ENCODE assay signal across 12 mouse cellular contexts in the genomic region with DNA sequence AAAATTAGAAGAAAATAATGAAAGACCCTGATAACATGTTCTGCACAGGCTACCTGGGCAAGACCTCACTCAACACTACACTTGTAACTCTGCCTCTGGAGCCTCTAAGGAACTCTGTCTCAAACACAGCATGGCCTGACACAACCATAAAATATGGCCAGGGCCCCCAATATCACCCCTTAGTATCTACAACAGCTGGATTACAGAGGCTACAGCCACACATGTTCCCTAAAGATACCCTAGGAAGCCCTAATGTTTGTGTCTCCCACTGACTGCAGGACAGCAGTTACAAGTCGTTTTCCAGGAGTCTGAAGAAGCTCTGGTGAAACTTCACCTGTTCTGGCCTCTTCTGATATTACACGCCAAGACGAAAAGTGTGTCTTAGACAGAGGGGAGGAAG.
DNase-seq lines count a peak whose midpoint lies in the region; ATAC-seq and TF ChIP-seq lines count a peak whose summit lies in the region.
"Had no signal": no experiment of that assay in that cellular context is flagged by ENCODE, and none has a peak within 500 bp of the region (broad histone marks: within the 10 kb centered on the region; RNA-seq: fewer than 3 reads in every experiment).

No protein-coding gene starts in this region.

- H3K4me1 ChIP-seq in heart, embryonic 13.5 days = peaks cover 52% of the 10 kb centered on the region
- peaks cover 51% of the 10 kb centered on the region for H3K4me1 ChIP-seq in liver, embryonic 12.5 days
- H3K4me1 ChIP-seq in liver, postnatal 0 days (ENCODE audit: insufficient read depth) = peaks cover 5% of the 10 kb centered on the region; the same call in 1 of the 2 replicates
- peaks cover 46% of the 10 kb centered on the region for H3K4me1 ChIP-seq in liver, embryonic 13.5 days (replicated peaks)
- H3K4me1 ChIP-seq in hindbrain, embryonic 13.5 days (replicated peaks) = peaks cover 22% of the 10 kb centered on the region

- no peak for DNase-seq in heart, adult 8-10 months (ENCODE audit: low spot score)
- DNase-seq in liver, postnatal 0 days = no peak
- DNase-seq in c-Kit-positive CD71-positive TER-119-positive erythroid progenitor cells, embryonic 14.5 days (ENCODE audit: low spot score) = peak; percentile 26
- DNase-seq in liver, embryonic 13.5 days = peak; percentile 18
- DNase-seq in cerebellum, postnatal 25 days = no peak
- DNase-seq: B cell, adult 2 months; cerebellum, adult 9-10 months had no signal

- no peaks in the 10 kb centered on the region for H3K9me3 ChIP-seq in heart, embryonic 13.5 days
- H3K9me3 ChIP-seq in liver, embryonic 12.5 days (replicated peaks) = no peaks in the 10 kb centered on the region
- no peaks in the 10 kb centered on the region for H3K9me3 ChIP-seq in liver, postnatal 0 days (ENCODE audit: low read length)
- H3K9me3 ChIP-seq in liver, embryonic 13.5 days (replicated peaks) = no peaks in the 10 kb centered on the region
- H3K9me3 ChIP-seq in hindbrain, embryonic 13.5 days = no peaks in the 10 kb centered on the region

- H3K4me3 ChIP-seq in heart, embryonic 13.5 days = no peak overlapping the region
- no peak overlapping the region for H3K4me3 ChIP-seq in liver, embryonic 12.5 days
- H3K4me3 ChIP-seq in liver, postnatal 0 days (ENCODE audit: low read depth, low read length) = no peak overlapping the region
- no peak overlapping the region for H3K4me3 ChIP-seq in liver, embryonic 13.5 days (replicated peaks)
- no peak overlapping the region for H3K4me3 ChIP-seq in hindbrain, embryonic 13.5 days
- H3K4me3 ChIP-seq: erythroblast, embryonic 14.5 days had no signal

- no peak for TF ChIP-seq EP300 in liver, postnatal 0 days (IDR thresholded peaks at IDR 0.05; ENCODE audit: low read depth)

- 67% methylated on average over 3 of the region's 3 CpGs for WGBS in heart, embryonic 13.5 days
- WGBS in liver, embryonic 12.5 days (ENCODE audit: insufficient replicate concordance) = 27% methylated on average over 3 of the region's 3 CpGs
- WGBS in liver, postnatal 0 days (ENCODE audit: insufficient replicate concordance) = 60% methylated on average over 3 of the region's 3 CpGs
- 31% methylated on average over 3 of the region's 3 CpGs for WGBS in liver, embryonic 13.5 days (ENCODE audit: insufficient replicate concordance)
- 91% methylated on average over 3 of the region's 3 CpGs for WGBS in hindbrain, embryonic 13.5 days

- H3K27me3 ChIP-seq in heart, embryonic 13.5 days (replicated peaks) = no peaks in the 10 kb centered on the region
- no peaks in the 10 kb centered on the region for H3K27me3 ChIP-seq in liver, embryonic 12.5 days (replicated peaks)
- H3K27me3 ChIP-seq in liver, postnatal 0 days (ENCODE audit: insufficient read depth, low read length) = no peaks in the 10 kb centered on the region
- H3K27me3 ChIP-seq in liver, embryonic 13.5 days = no peaks in the 10 kb centered on the region
- H3K27me3 ChIP-seq in hindbrain, embryonic 13.5 days = no peaks in the 10 kb centered on the region
- H3K27me3 ChIP-seq: Patski had no signal

- no peak overlapping the region for H3K4me2 ChIP-seq in heart, embryonic 13.5 days
- peak overlapping the region; percentile 26 for H3K4me2 ChIP-seq in liver, embryonic 12.5 days
- H3K4me2 ChIP-seq in liver, postnatal 0 days (ENCODE audit: low read depth, low read length) = no peak overlapping the region
- peak overlapping the region; percentile 32 for H3K4me2 ChIP-seq in liver, embryonic 13.5 days
- no peak overlapping the region for H3K4me2 ChIP-seq in hindbrain, embryonic 13.5 days

- ATAC-seq in heart, embryonic 13.5 days (ENCODE audit: extremely low read depth, insufficient number of reproducible peaks, low FRiP score, low TSS enrichment) = no peak
- peak; percentile 83 for ATAC-seq in liver, embryonic 12.5 days
- no peak for ATAC-seq in liver, postnatal 0 days
- ATAC-seq in liver, embryonic 13.5 days (ENCODE audit: low read depth) = peak; percentile 82
- ATAC-seq in hindbrain, embryonic 13.5 days (ENCODE audit: low FRiP score) = no peak

- no peak for TF ChIP-seq CTCF in liver, postnatal 0 days (IDR thresholded peaks at IDR 0.05; ENCODE audit: low read depth)

- H3K36me3 ChIP-seq in heart, embryonic 13.5 days = no peaks in the 10 kb centered on the region
- no peaks in the 10 kb centered on the region for H3K36me3 ChIP-seq in liver, embryonic 12.5 days
- no peaks in the 10 kb centered on the region for H3K36me3 ChIP-seq in liver, postnatal 0 days (replicated peaks; ENCODE audit: insufficient read depth, low read length)
- no peaks in the 10 kb centered on the region for H3K36me3 ChIP-seq in liver, embryonic 13.5 days
- no peaks in the 10 kb centered on the region for H3K36me3 ChIP-seq in hindbrain, embryonic 13.5 days

- H3K9ac ChIP-seq in heart, embryonic 13.5 days = peak overlapping the region; percentile 33; the same call in 1 of the 2 replicates
- H3K9ac ChIP-seq in liver, embryonic 12.5 days = peak overlapping the region; percentile 52; the same call in 1 of the 2 replicates
- H3K9ac ChIP-seq in liver, postnatal 0 days (replicated peaks) = no peak overlapping the region
- H3K9ac ChIP-seq in liver, embryonic 13.5 days = 0 out of 2 replicates have a peak overlapping the region, but pooled peaks have one; percentile 26
- no peak overlapping the region for H3K9ac ChIP-seq in hindbrain, embryonic 13.5 days

- H3K27ac ChIP-seq in heart, embryonic 13.5 days (replicated peaks) = peak overlapping the region; percentile 69
- peak overlapping the region; percentile 49 for H3K27ac ChIP-seq in liver, embryonic 12.5 days
- H3K27ac ChIP-seq in liver, postnatal 0 days (ENCODE audit: low read depth) = no peak overlapping the region
- peak overlapping the region; percentile 41; the same call in 1 of the 2 replicates for H3K27ac ChIP-seq in liver, embryonic 13.5 days
- no peak overlapping the region for H3K27ac ChIP-seq in hindbrain, embryonic 13.5 days

Comparison
In these comparisons a context has a peak if more than half of its experiments do, and no peak if none do; other contexts are left out.
1. ATAC-seq: peak in liver, embryonic 12.5 days (single experiment) and liver, embryonic 13.5 days (single experiment); none in heart, embryonic 13.5 days (single experiment), liver, postnatal 0 days (single experiment) and hindbrain, embryonic 13.5 days (single experiment).
2. H3K27ac ChIP-seq: peak in heart, embryonic 13.5 days (single experiment), liver, embryonic 12.5 days (single experiment) and liver, embryonic 13.5 days (single experiment); none in liver, postnatal 0 days (single experiment) and hindbrain, embryonic 13.5 days (single experiment).
3. H3K4me2 ChIP-seq: peak in liver, embryonic 12.5 days (single experiment) and liver, embryonic 13.5 days (single experiment); none in heart, embryonic 13.5 days (single experiment), liver, postnatal 0 days (single experiment) and hindbrain, embryonic 13.5 days (single experiment).
4. H3K9ac ChIP-seq: peak in heart, embryonic 13.5 days (single experiment), liver, embryonic 12.5 days (single experiment) and liver, embryonic 13.5 days (single experiment); none in liver, postnatal 0 days (single experiment) and hindbrain, embryonic 13.5 days (single experiment).
5. DNase-seq: peak in c-Kit-positive CD71-positive TER-119-positive erythroid progenitor cells, embryonic 14.5 days (single experiment) and liver, embryonic 13.5 days (single experiment); none in heart, adult 8-10 months (single experiment), liver, postnatal 0 days (single experiment) and cerebellum, postnatal 25 days (0 of 2).